Mouse (Mus musculus) hematopoietic stem cell, adult 5-6 weeks (primary cell): Measurements from ENCODE around the gene Scube1. TPM values are rescaled to one million over a fixed set of nuclear protein-coding genes. Genes with fewer than 3 reads are reported as not detected.

Experiments used
- ATAC-seq, 2 experiments: fragments of 125-278 bp in 1 of 2; replicated peaks in 1 of 2; 2 replicates each; pipeline ENCODE4 v1.8.0; 2016 to 2017; ENCODE audit warnings: inconsistent platforms in 2 of 2, mild to moderate bottlenecking in 2 of 2, moderate number of reproducible peaks in 2 of 2, low read depth in 1 of 2, moderate TSS enrichment in 1 of 2; ENCODE audit not compliant: low FRiP score in 2 of 2, poor library complexity in 2 of 2, severe bottlenecking in 2 of 2, insufficient read depth in 1 of 2, low TSS enrichment in 1 of 2
- total RNA-seq: library from RNA; stranded (forward); fragments of 172-1452, 232-1000 nt; gene quantifications from 2 replicates; pipeline ENCODE4 v1.2.3, GENCODE M21; 2017

Scube1 gene
- total RNA-seq, 1 experiment from 2014 or later = not detected

GRCm38 (mm10) chr15:83724160-83724885 is 498 bp downstream of the Scube1 start:
- ATAC-seq = no peak

- ATAC-seq = no peak
Observed at GRCm38 (mm10) chr15:83715582-83716228, 9.1 kb downstream of the Scube1 start.

- ATAC-seq = no peak
Observed at GRCm38 (mm10) chr15:83712798-83713197, 12.0 kb downstream of the Scube1 start.

- no peak for ATAC-seq
Observed at GRCm38 (mm10) chr15:83712361-83712760, 12.5 kb downstream of the Scube1 start.

- no peak for ATAC-seq
Observed at GRCm38 (mm10) chr15:83709889-83710774, 14.7 kb downstream of the Scube1 start.

- ATAC-seq = no peak
Observed at GRCm38 (mm10) chr15:83706528-83707199, 18.2 kb downstream of the Scube1 start.

GRCm38 (mm10) chr15:83700593-83700923 is 24.3 kb downstream of the Scube1 start:
- ATAC-seq = no peak

GRCm38 (mm10) chr15:83699834-83700592 is 24.8 kb downstream of the Scube1 start:
- ATAC-seq = peak in 1 of 2 experiments; percentile 7; a peak in 2 of 4 replicates

- no peak for ATAC-seq
Observed at GRCm38 (mm10) chr15:83699132-83699833, 25.5 kb downstream of the Scube1 start.

- no peak for ATAC-seq
Observed at GRCm38 (mm10) chr15:83696681-83697381, 28.0 kb downstream of the Scube1 start.

- no peak for ATAC-seq
Observed at GRCm38 (mm10) chr15:83695159-83695558, 29.7 kb downstream of the Scube1 start.

GRCm38 (mm10) chr15:83691901-83692361 is 32.9 kb downstream of the Scube1 start:
- no peak for ATAC-seq

GRCm38 (mm10) chr15:83689946-83690345 is 34.9 kb downstream of the Scube1 start:
- ATAC-seq = no peak

- no peak for ATAC-seq
Observed at GRCm38 (mm10) chr15:83686601-83687000, 38.2 kb downstream of the Scube1 start.

- ATAC-seq = no peak
Observed at GRCm38 (mm10) chr15:83685950-83686349, 38.9 kb downstream of the Scube1 start.

GRCm38 (mm10) chr15:83683051-83683561 is 41.7 kb downstream of the Scube1 start:
- no peak for ATAC-seq
